Mouse (Mus musculus): Measurements from ENCODE around the gene Galnt2. TPM values are rescaled to one million over a fixed set of nuclear protein-coding genes. Genes with fewer than 3 reads are reported as not detected.

The Galnt2 gene
- total RNA-seq, 1 experiment from 2014 or later, result 31.0 TPM

GRCm38 (mm10) chr8:124391191-124391590 lies 160.0 kb downstream of the Galnt2 start:
- no peak for ATAC-seq (replicated peaks; ENCODE audit: low read depth, poor library complexity, severe bottlenecking)

- ATAC-seq (replicated peaks; ENCODE audit: low read depth, poor library complexity, severe bottlenecking), result no peak
Measured at GRCm38 (mm10) chr8:124392271-124393012, 161.3 kb downstream of the Galnt2 start.

GRCm38 (mm10) chr8:124393013-124393412 lies 161.8 kb downstream of the Galnt2 start:
- ATAC-seq (replicated peaks; ENCODE audit: low read depth, poor library complexity, severe bottlenecking), result no peak

GRCm38 (mm10) chr8:124393927-124394326 lies 162.7 kb downstream of the Galnt2 start:
- ATAC-seq (replicated peaks; ENCODE audit: low read depth, poor library complexity, severe bottlenecking), result no peak

- no peak for ATAC-seq (replicated peaks; ENCODE audit: low read depth, poor library complexity, severe bottlenecking)
Measured at GRCm38 (mm10) chr8:124394951-124395350, 163.8 kb downstream of the Galnt2 start.

Other genes starting within 250 kb of the Galnt2 start
- 20.2 and 21.1 TPM in 2 replicates for gene Abcb10, start 248.3 kb upstream of the Galnt2 start, total RNA-seq (2017)
- 45.6 and 46.5 TPM in 2 replicates for gene Taf5l, start 210.0 kb upstream of the Galnt2 start, total RNA-seq (2017)
- gene Urb2, start 209.9 kb upstream of the Galnt2 start, total RNA-seq (2017), result 25.4 and 28.0 TPM in 2 replicates
- gene Pgbd5, start 208.3 kb downstream of the Galnt2 start, total RNA-seq (2017), result not detected in 2 replicates

Measured in common myeloid progenitor, adult 5-6 weeks (primary cell).